In the genomic region with DNA sequence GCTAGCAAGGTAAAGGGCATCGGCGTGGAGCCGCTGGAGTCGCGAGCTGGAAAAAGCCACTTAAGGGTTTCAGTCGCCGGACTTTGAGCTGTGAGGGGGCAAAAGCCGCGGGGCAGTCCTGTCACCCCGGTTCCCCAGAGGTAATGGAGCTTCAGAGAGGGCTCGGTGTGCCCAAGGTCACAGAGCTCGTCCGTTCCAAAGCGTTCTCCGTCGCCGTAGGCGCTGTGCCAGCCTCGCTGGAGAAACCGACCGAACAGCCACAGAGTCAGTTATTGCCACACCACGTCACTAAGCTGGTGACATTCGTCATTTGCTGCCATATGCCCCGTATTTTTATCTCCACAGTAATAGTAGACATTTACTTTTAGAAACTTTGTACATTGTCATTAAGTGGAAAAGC, we compare ENCODE assay signal across 8 mouse cellular contexts. TPM values are rescaled to one million over a fixed set of nuclear protein-coding genes. Genes with fewer than 3 reads are reported as not detected.
DNase-seq lines count a peak whose midpoint lies in the region; ATAC-seq lines count a peak whose summit lies in the region.

No protein-coding gene starts in this region.

- H3K27me3 ChIP-seq in neural tube, embryonic 11.5 days (ENCODE audit: control insufficient read depth, insufficient read depth, low read length): no peaks in the 10 kb centered on the region
- no peaks in the 10 kb centered on the region for H3K27me3 ChIP-seq in forebrain, embryonic 11.5 days (ENCODE audit: control insufficient read depth, insufficient read depth, low read length)
- no peaks in the 10 kb centered on the region for H3K27me3 ChIP-seq in heart, embryonic 15.5 days
- H3K27me3 ChIP-seq in neural tube, embryonic 15.5 days (replicated peaks): no peaks in the 10 kb centered on the region

- peak; percentile 53 for ATAC-seq in neural tube, embryonic 11.5 days (ENCODE audit: insufficient read depth, low FRiP score, low TSS enrichment)
- peak; percentile 71 for ATAC-seq in forebrain, embryonic 11.5 days (replicated peaks; ENCODE audit: low FRiP score)
- peak; percentile 44 for ATAC-seq in heart, embryonic 15.5 days (replicated peaks; ENCODE audit: insufficient number of reproducible peaks, insufficient read depth, low FRiP score, low read depth)
- peak; percentile 71 for ATAC-seq in neural tube, embryonic 15.5 days (ENCODE audit: low FRiP score)

- 0% methylated on average over 24 of the region's 24 CpGs for WGBS in neural tube, embryonic 11.5 days
- under 1% methylated on average over 24 of the region's 24 CpGs for WGBS in forebrain, embryonic 11.5 days
- WGBS in heart, embryonic 15.5 days: 0% methylated on average over 24 of the region's 24 CpGs
- under 1% methylated on average over 24 of the region's 24 CpGs for WGBS in neural tube, embryonic 15.5 days

- peak overlapping the region; percentile 82 for H3K4me2 ChIP-seq in neural tube, embryonic 11.5 days (ENCODE audit: low read depth)
- peak overlapping the region; percentile 61 for H3K4me2 ChIP-seq in forebrain, embryonic 11.5 days (ENCODE audit: low read depth, low read length, severe bottlenecking)
- peak overlapping the region; percentile 61 for H3K4me2 ChIP-seq in heart, embryonic 15.5 days
- peak overlapping the region; percentile 62 for H3K4me2 ChIP-seq in neural tube, embryonic 15.5 days

- H3K27ac ChIP-seq in neural tube, embryonic 11.5 days (ENCODE audit: low read depth, low read length): peak overlapping the region; percentile 84
- H3K27ac ChIP-seq in forebrain, embryonic 11.5 days (ENCODE audit: low read depth, low read length): peak overlapping the region; percentile 71; the same call in 1 of the 2 replicates
- peak overlapping the region; percentile 99 for H3K27ac ChIP-seq in heart, embryonic 15.5 days
- H3K27ac ChIP-seq in neural tube, embryonic 15.5 days (replicated peaks): peak overlapping the region; percentile 96

- DNase-seq in neural tube, embryonic 11.5 days (ENCODE audit: low spot score): no peak
- no peak for DNase-seq in neural tube, embryonic 10.5 days (ENCODE audit: extremely low spot score, low spot score)
- DNase-seq in c-Kit-positive CD71-negative TER-119-negative erythroid progenitor cells, embryonic 14.5 days (ENCODE audit: low read depth): peak; percentile 34
- DNase-seq in forebrain, embryonic 11.5 days (ENCODE audit: low spot score): no peak
- DNase-seq in kidney, postnatal 14 days: peak; percentile 85
- peak; percentile 74 to 80 for DNase-seq in lung, adult 18-20 months

- peak overlapping the region; percentile 92 for H3K9ac ChIP-seq in neural tube, embryonic 11.5 days (ENCODE audit: low read length)
- H3K9ac ChIP-seq in forebrain, embryonic 11.5 days (ENCODE audit: low read length): peak overlapping the region; percentile 90
- peak overlapping the region; percentile 97 for H3K9ac ChIP-seq in heart, embryonic 15.5 days
- H3K9ac ChIP-seq in neural tube, embryonic 15.5 days (replicated peaks): peak overlapping the region; percentile 86

- H3K4me3 ChIP-seq in neural tube, embryonic 11.5 days (ENCODE audit: low read depth, low read length): peak overlapping the region; percentile 92
- peak overlapping the region; percentile 94 for H3K4me3 ChIP-seq in forebrain, embryonic 11.5 days (ENCODE audit: low read depth, low read length)
- H3K4me3 ChIP-seq in heart, embryonic 15.5 days: peak overlapping the region; percentile 100
- peak overlapping the region; percentile 86 for H3K4me3 ChIP-seq in neural tube, embryonic 15.5 days (replicated peaks)

- H3K9me3 ChIP-seq in neural tube, embryonic 11.5 days (ENCODE audit: control insufficient read depth, low read length): no peaks in the 10 kb centered on the region
- H3K9me3 ChIP-seq in forebrain, embryonic 11.5 days (ENCODE audit: control insufficient read depth, low read length): no peaks in the 10 kb centered on the region
- H3K9me3 ChIP-seq in heart, embryonic 15.5 days (replicated peaks): no peaks in the 10 kb centered on the region
- no peaks in the 10 kb centered on the region for H3K9me3 ChIP-seq in neural tube, embryonic 15.5 days (replicated peaks)

- H3K36me3 ChIP-seq in neural tube, embryonic 11.5 days (ENCODE audit: control insufficient read depth, insufficient read depth, low read length): no peaks in the 10 kb centered on the region
- H3K36me3 ChIP-seq in forebrain, embryonic 11.5 days (ENCODE audit: control insufficient read depth, insufficient read depth, low read length): no peaks in the 10 kb centered on the region
- H3K36me3 ChIP-seq in heart, embryonic 15.5 days: 0 out of 2 replicates have a peak, but pooled peaks cover 4% of the 10 kb centered on the region
- no peaks in the 10 kb centered on the region for H3K36me3 ChIP-seq in neural tube, embryonic 15.5 days

- peaks cover 14% of the 10 kb centered on the region for H3K4me1 ChIP-seq in neural tube, embryonic 11.5 days (ENCODE audit: control insufficient read depth, insufficient read depth, low read length)
- H3K4me1 ChIP-seq in forebrain, embryonic 11.5 days (replicated peaks; ENCODE audit: control insufficient read depth, insufficient read depth, low read length): peaks cover 4% of the 10 kb centered on the region; the same call in 1 of the 2 replicates
- peaks cover 17% of the 10 kb centered on the region for H3K4me1 ChIP-seq in heart, embryonic 15.5 days (replicated peaks)
- peaks cover 22% of the 10 kb centered on the region for H3K4me1 ChIP-seq in neural tube, embryonic 15.5 days

RNA-seq across cellular contexts. Expression of gene Ciapin1, which starts 0.4 kb away (rescaled TPM):
- polyA plus RNA-seq in neural tube, embryonic 11.5 days (2014; fragmentation: Nextera tagmentation; extraction: Ambion mirVana): 160 and 168 TPM in 2 replicates
- 144 and 152 TPM in 2 replicates for polyA plus RNA-seq in forebrain, embryonic 11.5 days (2014; fragmentation: Nextera tagmentation; extraction: Ambion mirVana)
- polyA plus RNA-seq in heart, embryonic 15.5 days (2015; fragmentation: Nextera tagmentation; extraction: Ambion mirVana): 77.7 and 88.6 TPM in 2 replicates
- polyA plus RNA-seq in neural tube, embryonic 15.5 days (2015; fragmentation: Nextera tagmentation; extraction: Ambion mirVana): 177 and 195 TPM in 2 replicates

RNA-seq across cellular contexts. Expression of gene Coq9, which starts 0.5 kb away (rescaled TPM):
- 54.0 and 59.3 TPM in 2 replicates for polyA plus RNA-seq in neural tube, embryonic 11.5 days (2014; fragmentation: Nextera tagmentation; extraction: Ambion mirVana)
- polyA plus RNA-seq in forebrain, embryonic 11.5 days (2014; fragmentation: Nextera tagmentation; extraction: Ambion mirVana): 53.7 and 60.5 TPM in 2 replicates
- 163 and 166 TPM in 2 replicates for polyA plus RNA-seq in heart, embryonic 15.5 days (2015; fragmentation: Nextera tagmentation; extraction: Ambion mirVana)
- polyA plus RNA-seq in neural tube, embryonic 15.5 days (2015; fragmentation: Nextera tagmentation; extraction: Ambion mirVana): 61.4 and 66.6 TPM in 2 replicates

RNA-seq across cellular contexts. Expression of gene Polr2c, which starts 18.6 kb away (rescaled TPM):
- polyA plus RNA-seq in neural tube, embryonic 11.5 days (2014; fragmentation: Nextera tagmentation; extraction: Ambion mirVana): 153 TPM in 2 replicates
- 156 and 173 TPM in 2 replicates for polyA plus RNA-seq in forebrain, embryonic 11.5 days (2014; fragmentation: Nextera tagmentation; extraction: Ambion mirVana)
- 107 and 122 TPM in 2 replicates for polyA plus RNA-seq in heart, embryonic 15.5 days (2015; fragmentation: Nextera tagmentation; extraction: Ambion mirVana)
- polyA plus RNA-seq in neural tube, embryonic 15.5 days (2015; fragmentation: Nextera tagmentation; extraction: Ambion mirVana): 117 and 122 TPM in 2 replicates

RNA-seq across cellular contexts. Expression of gene Ccl17, which starts 28.3 kb away (rescaled TPM):
- polyA plus RNA-seq in neural tube, embryonic 11.5 days (2014; fragmentation: Nextera tagmentation; extraction: Ambion mirVana): not detected in 2 replicates
- polyA plus RNA-seq in forebrain, embryonic 11.5 days (2014; fragmentation: Nextera tagmentation; extraction: Ambion mirVana): not detected in 2 replicates
- polyA plus RNA-seq in heart, embryonic 15.5 days (2015; fragmentation: Nextera tagmentation; extraction: Ambion mirVana): 0.26 TPM in 1 of 2 replicates, not detected in the other
- 0.92 and 1.1 TPM in 2 replicates for polyA plus RNA-seq in neural tube, embryonic 15.5 days (2015; fragmentation: Nextera tagmentation; extraction: Ambion mirVana)

RNA-seq across cellular contexts. Expression of gene Dok4, which starts 37.5 kb away (rescaled TPM):
- 16.3 and 18.5 TPM in 2 replicates for polyA plus RNA-seq in neural tube, embryonic 11.5 days (2014; fragmentation: Nextera tagmentation; extraction: Ambion mirVana)
- polyA plus RNA-seq in forebrain, embryonic 11.5 days (2014; fragmentation: Nextera tagmentation; extraction: Ambion mirVana): 19.1 and 19.9 TPM in 2 replicates
- 22.9 and 31.6 TPM in 2 replicates for polyA plus RNA-seq in heart, embryonic 15.5 days (2015; fragmentation: Nextera tagmentation; extraction: Ambion mirVana)
- polyA plus RNA-seq in neural tube, embryonic 15.5 days (2015; fragmentation: Nextera tagmentation; extraction: Ambion mirVana): 100 and 116 TPM in 2 replicates

Comparison
In these comparisons a context has a peak if more than half of its experiments do, and no peak if none do; other contexts are left out.
1. DNase-seq: peak in c-Kit-positive CD71-negative TER-119-negative erythroid progenitor cells, embryonic 14.5 days (single experiment), kidney, postnatal 14 days (single experiment) and lung, adult 18-20 months (2 of 2); none in neural tube, embryonic 11.5 days (single experiment), neural tube, embryonic 10.5 days (single experiment) and forebrain, embryonic 11.5 days (single experiment).
2. Peak in every context shown above with its lines, with median percentiles within 50 percentile points of each other: ATAC-seq, H3K27ac ChIP-seq, H3K4me2 ChIP-seq, H3K4me3 ChIP-seq and H3K9ac ChIP-seq.